Mouse (Mus musculus) myocyte (in vitro differentiated cells): ENCODE data around the gene Cox5a.

ENCODE experiments used
- E2F4 ChIP-seq: IDR thresholded peaks from one replicate; pipeline ENCODE4 v1.6.1; 2011; ENCODE audit warnings: mild to moderate bottlenecking, control low read depth, moderate library complexity; ENCODE audit not compliant: insufficient read depth
- MAX ChIP-seq: IDR thresholded peaks from one replicate; pipeline ENCODE4 v1.6.1; 2011; ENCODE audit warnings: low read depth, mild to moderate bottlenecking, control low read depth
- MYOD1 ChIP-seq, 3 experiments: IDR thresholded peaks; one replicate each; pipeline ENCODE4 v1.6.1; 2011; ENCODE audit warnings: control low read depth in 2 of 3, low read depth in 2 of 3, mild to moderate bottlenecking in 2 of 3, moderate library complexity in 1 of 3; ENCODE audit not compliant: insufficient read length in 2 of 3, control insufficient read depth in 1 of 3
- MYOG ChIP-seq, 3 experiments: IDR thresholded peaks; one replicate each; pipeline ENCODE4 v1.6.1; 2011; ENCODE audit warnings: control low read depth in 2 of 3, low read depth in 2 of 3, mild to moderate bottlenecking in 2 of 3; ENCODE audit not compliant: insufficient read length in 2 of 3, control insufficient read depth in 1 of 3, insufficient read depth in 1 of 3
- POLR2A ChIP-seq: IDR thresholded peaks from one replicate; pipeline ENCODE4 v1.6.1; 2011; ENCODE audit warnings: low read depth, mild to moderate bottlenecking, control low read depth, moderate library complexity; ENCODE audit not compliant: insufficient read length
- POLR2AphosphoS2 ChIP-seq: IDR thresholded peaks from one replicate; pipeline ENCODE4 v1.6.1; 2011; ENCODE audit warnings: low read depth, control low read depth; ENCODE audit not compliant: insufficient read length
- REST ChIP-seq: IDR thresholded peaks from one replicate; pipeline ENCODE4 v1.6.1; 2011; ENCODE audit warnings: mild to moderate bottlenecking, control low read depth, moderate library complexity; ENCODE audit not compliant: insufficient read depth, insufficient read length
- SRF ChIP-seq: IDR thresholded peaks from one replicate; pipeline ENCODE4 v1.6.1; 2011; ENCODE audit warnings: low read depth; ENCODE audit not compliant: control insufficient read depth, insufficient read length
- TCF12 ChIP-seq: IDR thresholded peaks from one replicate; pipeline ENCODE4 v1.6.1; 2011; ENCODE audit warnings: mild to moderate bottlenecking, control low read depth; ENCODE audit not compliant: poor library complexity, insufficient read depth, severe bottlenecking
- TCF3 ChIP-seq: IDR thresholded peaks from one replicate; pipeline ENCODE4 v1.6.1; 2011; ENCODE audit warnings: low read depth, control low read depth; ENCODE audit not compliant: insufficient read length
- USF1 ChIP-seq: IDR thresholded peaks from one replicate; pipeline ENCODE4 v1.6.1; 2011; ENCODE audit warnings: low read depth, mild to moderate bottlenecking, control low read depth, moderate library complexity

- no peak for TF ChIP-seq MAX
- TF ChIP-seq POLR2A, result peak; percentile 43
- TF ChIP-seq MYOD1 (IDR thresholded peaks at IDR 0.05; ENCODE audit: control insufficient read depth in 1 of 3, insufficient read length in 2 of 3, low read depth in 2 of 3), result peak in 2 of 3 experiments; percentile 36 to 69
- TF ChIP-seq REST, result no peak
- no peak for TF ChIP-seq USF1
- no peak for TF ChIP-seq E2F4
- no peak for TF ChIP-seq SRF
- peak; percentile 30 to 77 (median 48) for TF ChIP-seq MYOG (IDR thresholded peaks at IDR 0.05; ENCODE audit: control insufficient read depth in 1 of 3, insufficient read depth in 1 of 3, insufficient read length in 2 of 3, low read depth in 2 of 3)
- TF ChIP-seq POLR2AphosphoS2, result no peak
- TF ChIP-seq TCF12, result peak; percentile 52
- no peak for TF ChIP-seq TCF3
These were observed 29.2 kb downstream of the Cox5a start for GRCm38 (mm10) chr9:57550126-57550862.
